Mouse (Mus musculus): ENCODE results near the gene Prr32. TPM values are rescaled to one million over a fixed set of nuclear protein-coding genes. Genes with fewer than 3 reads are reported as not detected.

The Prr32 gene
- under 1 TPM; 0.64 to 1.00 TPM for total RNA-seq (2021)
- long read RNA-seq, experiment 1 = 0 reads
- long read RNA-seq, experiment 2 = 0 reads

DNA sequence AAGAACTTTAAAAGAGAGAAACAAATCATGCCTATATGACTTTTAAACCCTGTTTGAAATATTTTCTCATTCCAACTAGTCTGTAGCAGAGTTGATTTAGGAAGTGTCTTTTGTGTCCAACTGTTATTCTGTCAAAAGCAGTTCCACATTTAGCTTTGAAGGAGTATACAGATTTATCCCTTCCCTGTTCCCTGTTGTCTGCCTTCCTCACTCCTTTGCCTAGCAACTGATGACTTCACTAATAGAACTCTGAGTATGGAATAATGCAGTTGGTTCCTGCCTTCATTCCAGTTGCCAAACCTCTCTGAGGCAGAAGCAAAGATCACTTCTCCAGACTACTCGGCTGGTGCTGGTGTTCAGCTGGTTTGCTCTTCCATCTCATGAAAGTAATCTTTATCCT is at the start of gene Prr32:
TSS of gene Prr32 (plus strand) at position 301 of the 400 bp plus-strand sequence.
- Histone ChIP-seq H3K4me3 (no peak within 1 kb of the TSS), H3K27ac (no peak within 1 kb of the TSS)
- no peak for DNase-seq (ENCODE audit: low spot score in 2 of 2)
- TF ChIP-seq CTCF (conservative IDR thresholded peaks at IDR 0.05) = no peak

Data from layer of hippocampus, adult 2 months (tissue).